Mouse (Mus musculus): ENCODE measurements at regions not wholly inside any gene's neighbourhood (a gene's known extent, or its start where the extent isn't known, plus 50 kb on each side); places are given as distances from the start of the nearest gene placed in this dataset.

GRCm38 (mm10) chr4:124256515-124256914 is 338.7 kb upstream of the 4930535I16Rik start:
- no peak for DNase-seq (ENCODE audit: inconsistent age in 2 of 2, low spot score in 1 of 2)

- DNase-seq (ENCODE audit: inconsistent age in 2 of 2, low spot score in 1 of 2): no peak
Observed at GRCm38 (mm10) chr4:124255183-124255543, 337.3 kb upstream of the 4930535I16Rik start.

- DNase-seq (ENCODE audit: inconsistent age in 2 of 2, low spot score in 1 of 2): no peak
Observed at GRCm38 (mm10) chr4:124254446-124255182, 336.8 kb upstream of the 4930535I16Rik start.

GRCm38 (mm10) chr4:124241600-124241999 is 323.8 kb upstream of the 4930535I16Rik start:
- no peak for DNase-seq (ENCODE audit: inconsistent age in 2 of 2, low spot score in 1 of 2)

DNA sequence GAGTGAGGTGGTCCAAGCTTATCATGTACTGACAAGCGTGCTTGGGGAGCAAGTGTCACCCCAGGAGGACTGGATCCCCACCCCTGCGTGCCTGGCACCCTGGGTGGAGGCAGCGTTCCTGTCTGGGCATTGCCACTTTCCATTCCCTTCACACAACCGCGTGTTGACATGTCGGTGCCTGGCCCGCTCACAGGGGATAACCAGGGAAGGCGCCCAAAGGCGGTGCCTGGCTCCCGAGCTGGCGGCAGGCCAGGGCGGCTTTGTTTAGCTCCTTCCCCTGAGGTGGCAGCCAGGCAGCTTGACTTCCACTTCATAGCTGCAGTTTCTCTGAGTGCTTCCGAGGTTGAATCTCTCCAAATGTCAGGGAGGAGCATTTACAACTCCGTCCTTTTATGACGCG is 318.7 kb upstream of the 4930535I16Rik start:
- peak; percentile 19 to 45 for DNase-seq (ENCODE audit: inconsistent age in 2 of 2, low spot score in 1 of 2)

DNA sequence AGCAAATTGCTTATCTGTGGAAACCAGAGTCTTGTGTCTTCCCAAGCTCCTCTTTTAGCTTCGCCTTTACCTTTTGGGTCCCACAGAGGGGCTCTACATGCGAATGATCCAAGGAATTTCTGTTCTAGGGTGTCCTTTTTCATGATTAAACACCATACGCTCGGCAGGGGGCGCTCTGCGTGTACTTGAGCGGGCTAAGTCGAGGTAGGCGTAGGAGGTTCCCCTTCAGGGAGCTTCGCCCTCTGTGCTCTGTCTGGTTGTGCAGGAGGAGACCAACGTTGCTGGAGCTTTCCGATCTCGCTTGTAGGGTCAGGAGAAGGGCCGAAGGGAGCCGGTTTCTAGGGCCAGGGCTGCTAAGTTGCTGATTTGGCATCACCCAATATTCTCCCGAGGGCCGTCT is 310.7 kb upstream of the 4930535I16Rik start:
- DNase-seq (ENCODE audit: inconsistent age in 2 of 2, low spot score in 1 of 2): peak; percentile 48 to 82

GRCm38 (mm10) chr4:124223646-124224500 is 306.1 kb upstream of the 4930535I16Rik start:
- DNase-seq (ENCODE audit: inconsistent age in 2 of 2, low spot score in 1 of 2): no peak

- DNase-seq (ENCODE audit: inconsistent age in 2 of 2, low spot score in 1 of 2): no peak
Observed at GRCm38 (mm10) chr4:124221736-124222135, 303.9 kb upstream of the 4930535I16Rik start.

DNA sequence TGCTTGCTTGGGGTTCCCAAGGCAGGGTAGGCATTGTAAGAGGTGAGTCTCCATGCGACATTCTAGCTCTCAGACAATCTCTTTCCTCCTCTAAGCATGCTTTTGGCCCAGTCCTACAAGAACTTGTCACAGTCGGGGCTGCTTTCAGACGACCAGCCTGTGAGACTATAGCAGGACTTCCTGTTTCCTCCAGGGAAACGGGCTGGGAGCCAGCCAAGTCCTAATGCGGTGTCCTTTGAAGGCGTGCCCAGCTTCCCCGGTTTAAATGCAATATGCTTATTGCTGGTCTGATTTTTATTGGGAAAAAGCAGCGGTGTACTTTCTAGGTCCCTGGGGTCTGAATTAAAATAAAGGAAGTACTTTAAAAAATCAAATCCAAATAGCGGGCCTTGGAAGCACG is 299.4 kb upstream of the 4930535I16Rik start:
- DNase-seq (ENCODE audit: inconsistent age in 2 of 2, low spot score in 1 of 2): peak; percentile 49 to 78

DNA sequence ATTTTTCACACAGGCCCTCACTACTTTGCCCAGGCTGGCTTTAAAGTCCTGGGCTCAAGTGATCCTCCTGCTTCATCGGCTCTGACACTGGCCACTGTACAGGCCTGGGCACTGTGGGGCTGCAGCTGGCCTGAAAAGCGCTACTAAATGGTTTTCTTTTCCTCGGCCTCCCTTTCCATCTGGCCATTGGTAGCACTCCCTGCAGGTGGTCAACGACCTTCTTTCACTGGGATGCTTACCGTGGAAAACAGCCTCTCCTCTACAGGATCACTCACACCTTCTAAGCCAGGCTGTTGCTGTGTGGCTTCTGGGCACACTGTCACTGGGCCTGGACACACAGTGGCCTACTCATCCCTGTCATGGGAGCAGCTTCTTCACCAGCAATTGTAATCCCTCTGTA is 298.5 kb upstream of the 4930535I16Rik start:
- DNase-seq (ENCODE audit: inconsistent age in 2 of 2, low spot score in 1 of 2): no peak

DNA sequence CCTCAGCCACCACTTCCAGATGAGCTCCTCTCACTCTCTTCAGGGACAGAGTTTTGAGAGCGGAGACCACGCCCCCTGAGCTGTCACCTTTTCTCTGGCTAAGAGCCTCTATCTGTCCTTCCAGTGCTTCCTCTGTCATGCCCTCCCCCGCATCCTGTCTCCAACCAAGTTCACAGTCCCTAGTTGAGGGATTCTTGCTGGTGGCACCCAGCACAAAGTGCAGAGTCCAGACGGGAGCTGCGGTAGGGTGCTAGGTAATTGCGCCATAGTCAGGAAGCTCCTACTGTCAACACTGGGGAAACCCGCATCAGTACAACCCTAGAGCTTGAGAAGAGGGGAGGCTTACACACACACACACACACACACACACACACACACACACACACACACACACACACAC is 297.3 kb upstream of the 4930535I16Rik start:
- peak in 1 of 2 experiments; percentile 24 for DNase-seq (ENCODE audit: inconsistent age in 2 of 2, low spot score in 1 of 2)

DNA sequence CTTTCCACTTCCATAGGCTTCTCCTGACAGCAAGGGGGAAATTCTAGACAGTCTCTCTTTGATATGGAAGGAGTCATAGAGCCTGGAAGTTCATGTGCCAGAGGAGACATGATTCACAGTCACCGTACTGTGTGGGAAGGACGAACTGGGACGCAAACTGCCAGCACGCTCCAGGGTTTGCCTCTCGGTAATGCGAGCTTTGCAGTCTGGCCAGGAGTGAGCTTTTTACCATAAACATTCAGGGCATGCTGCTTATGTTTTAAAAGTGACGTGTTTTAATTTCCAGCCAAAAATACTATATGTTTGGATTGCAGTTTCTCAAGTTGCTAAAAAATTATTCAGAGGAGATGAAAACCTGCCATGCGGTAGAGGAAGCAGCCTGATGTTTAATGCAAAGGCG is 292.3 kb upstream of the 4930535I16Rik start:
- no peak for DNase-seq (ENCODE audit: inconsistent age in 2 of 2, low spot score in 1 of 2)

GRCm38 (mm10) chr4:124206480-124206879 is 288.7 kb upstream of the 4930535I16Rik start:
- DNase-seq (ENCODE audit: inconsistent age in 2 of 2, low spot score in 1 of 2): no peak

DNA sequence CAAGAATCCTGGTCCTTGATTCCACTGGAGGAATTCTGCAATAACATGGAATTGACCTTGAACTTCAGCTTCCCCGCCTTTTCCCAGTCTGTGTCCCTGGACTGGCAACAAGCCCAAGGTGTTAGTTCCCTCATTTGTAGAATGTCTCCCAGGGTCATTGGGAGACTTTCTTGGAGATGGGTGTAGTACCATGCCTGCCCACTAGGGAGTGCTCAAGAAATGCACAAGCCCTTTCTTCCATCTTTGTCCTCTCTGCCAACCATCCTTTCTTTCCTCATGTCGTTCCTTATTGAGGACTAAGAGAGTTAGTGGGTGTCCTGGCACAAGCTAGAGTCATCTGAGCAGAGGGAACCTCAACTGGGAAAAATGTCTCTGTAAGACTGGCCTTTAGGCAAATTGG is 285.9 kb upstream of the 4930535I16Rik start:
- peak in 1 of 2 experiments; percentile 45 for DNase-seq (ENCODE audit: inconsistent age in 2 of 2, low spot score in 1 of 2)

DNA sequence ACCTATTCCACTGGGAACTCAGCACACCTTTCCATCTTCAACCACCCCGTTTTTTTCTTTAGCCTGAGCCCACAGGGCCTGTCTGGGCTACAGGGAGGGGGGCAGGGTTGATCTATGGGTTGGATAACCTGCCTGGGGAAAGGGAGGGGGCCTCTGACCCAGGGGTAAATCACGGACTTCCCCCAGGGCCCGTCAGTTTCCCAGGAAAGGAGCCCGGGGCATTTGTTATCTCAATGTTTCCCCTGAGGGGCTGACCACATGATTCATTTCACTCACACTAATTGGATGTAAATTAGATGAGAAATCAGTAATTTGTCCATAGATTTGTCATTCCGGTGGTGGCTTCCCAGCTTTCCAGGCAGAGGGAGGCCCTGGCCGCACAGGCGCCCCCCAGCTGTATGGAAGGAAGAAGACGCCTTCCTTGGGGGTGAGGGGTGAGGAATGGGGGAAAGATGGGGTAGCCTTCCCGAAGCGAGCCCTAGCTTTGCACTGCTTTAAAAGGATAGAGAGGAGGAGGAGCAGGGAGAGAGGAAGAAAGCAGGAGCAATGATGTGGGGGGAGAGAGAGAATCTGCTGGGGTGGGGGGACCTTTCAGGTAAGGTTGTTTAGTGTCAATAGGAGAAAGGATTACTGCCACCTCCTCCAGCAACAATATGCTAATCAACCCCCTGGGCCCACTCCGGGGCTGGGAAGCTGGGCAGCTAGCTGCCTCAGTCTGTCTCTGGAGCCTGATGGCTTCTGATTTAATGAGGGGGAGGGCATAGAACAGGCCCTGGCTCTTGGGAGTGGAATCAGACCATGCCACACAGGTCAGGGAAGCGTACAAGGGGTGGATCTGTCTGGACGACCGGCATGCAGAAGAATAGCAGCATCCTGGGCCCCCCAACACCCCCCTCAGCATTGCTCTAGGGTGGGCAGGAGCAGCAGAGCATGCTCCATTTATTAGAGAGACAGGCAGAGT is 282.3 kb upstream of the 4930535I16Rik start:
- DNase-seq (ENCODE audit: inconsistent age in 2 of 2, low spot score in 1 of 2): no peak

DNA sequence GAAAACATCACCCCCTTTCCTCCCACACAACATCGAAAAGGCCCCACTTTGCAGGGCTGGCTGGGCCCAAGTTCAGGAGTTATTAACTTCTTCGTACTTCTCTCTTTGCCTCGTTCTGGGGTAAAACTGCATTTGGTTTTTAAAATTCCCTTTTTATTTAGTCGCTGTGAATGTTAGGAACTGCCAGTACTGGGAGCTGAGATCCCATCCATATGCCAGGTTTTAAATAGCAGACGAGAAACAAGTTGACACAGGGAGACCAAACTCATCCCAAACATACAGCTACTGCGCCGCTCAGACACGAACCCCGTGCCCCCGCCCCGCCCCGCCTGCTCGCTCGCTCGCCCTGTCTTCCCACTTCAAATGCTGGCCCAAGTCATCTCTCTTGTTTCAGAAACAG is 281.0 kb upstream of the 4930535I16Rik start:
- no peak for DNase-seq (ENCODE audit: inconsistent age in 2 of 2, low spot score in 1 of 2)

DNA sequence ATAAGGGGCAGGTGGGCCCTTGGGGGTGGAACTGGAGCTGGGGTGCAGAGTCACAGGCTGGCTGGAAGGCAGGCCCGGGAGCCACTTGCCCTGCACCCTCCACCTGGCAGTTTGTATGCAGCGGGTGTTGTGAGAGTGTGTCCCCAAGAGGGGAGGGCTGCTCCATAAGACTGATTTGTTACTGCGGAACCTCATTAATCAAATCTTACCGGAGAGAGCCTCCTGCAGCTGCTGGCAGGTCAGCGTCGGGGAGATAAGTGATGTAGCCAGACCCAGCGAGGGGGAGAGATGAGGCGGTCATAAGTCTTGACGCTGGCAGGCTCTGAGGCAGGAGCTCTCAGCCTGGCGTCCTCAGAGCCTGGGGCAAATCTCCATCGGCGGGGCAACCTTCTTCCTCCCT is 278.9 kb upstream of the 4930535I16Rik start:
- DNase-seq (ENCODE audit: inconsistent age in 2 of 2, low spot score in 1 of 2): no peak

DNA sequence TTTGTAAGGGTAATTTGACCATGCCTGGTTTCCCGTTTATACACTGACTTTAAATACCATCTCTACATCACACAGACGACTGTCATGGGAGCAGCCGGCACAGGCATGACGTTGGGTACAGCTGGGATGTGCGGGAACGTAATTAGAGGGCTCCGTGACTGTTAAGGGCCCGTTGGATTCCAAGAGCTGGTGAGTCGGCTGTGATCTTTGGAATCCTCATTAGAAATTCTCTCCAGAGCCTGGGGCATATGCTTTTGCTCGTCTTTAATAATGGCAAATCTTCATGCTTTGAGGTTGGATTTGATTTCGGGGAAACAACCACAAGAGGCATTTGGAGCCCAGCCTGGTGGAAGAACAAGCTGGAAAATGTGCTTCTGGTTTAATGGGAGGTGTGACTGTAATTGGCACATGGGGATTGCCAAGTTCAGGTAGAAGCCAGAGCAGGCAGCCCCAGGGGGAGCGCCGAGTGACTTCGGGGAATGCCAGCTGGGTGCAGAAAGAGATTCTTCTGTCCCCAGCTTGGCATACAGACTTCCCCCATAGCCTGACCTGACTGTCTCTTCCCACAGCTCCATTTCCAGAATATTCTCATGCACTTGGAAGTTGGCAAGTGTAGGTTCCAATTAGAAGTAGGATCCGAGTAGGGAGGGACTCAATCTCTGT is 275.4 kb upstream of the 4930535I16Rik start:
- no peak for DNase-seq (ENCODE audit: inconsistent age in 2 of 2, low spot score in 1 of 2)

- DNase-seq (ENCODE audit: inconsistent age in 2 of 2, low spot score in 1 of 2): no peak
Observed at GRCm38 (mm10) chr4:124190775-124191174, 273.0 kb upstream of the 4930535I16Rik start.

DNA sequence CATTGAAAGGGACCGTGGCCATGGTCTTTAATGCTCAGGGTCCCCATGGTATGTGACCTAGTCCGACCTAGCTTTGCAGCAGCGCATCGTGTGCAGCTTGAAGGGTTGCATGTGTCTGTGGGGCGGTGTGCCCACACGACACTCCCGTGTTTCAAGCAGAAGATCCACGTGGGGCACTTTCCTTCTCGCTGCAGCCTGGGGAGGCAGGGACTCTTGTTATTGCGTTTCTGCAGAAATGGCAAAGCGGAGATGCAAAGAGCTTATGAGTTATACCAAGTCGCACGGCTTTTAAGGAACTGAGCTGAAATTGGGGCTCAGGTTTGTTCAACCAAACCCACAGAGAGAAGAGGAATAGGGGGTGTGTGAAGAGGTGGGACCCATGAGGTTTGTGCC is 272.2 kb upstream of the 4930535I16Rik start:
- DNase-seq (ENCODE audit: inconsistent age in 2 of 2, low spot score in 1 of 2): no peak

Measured in adrenal gland, adult (tissue).